Mouse (Mus musculus) MEL (cell line): ENCODE measurements around the gene Nprl3. TPM values are rescaled to one million over a fixed set of nuclear protein-coding genes. Genes with fewer than 3 reads are reported as not detected.

Experiments
- DNase-seq: peaks from one replicate; pipeline ENCODE4 v3.0.0; 2011; ENCODE audit warnings: low read depth, low spot score
- H3K27ac ChIP-seq: 2 replicates; pipeline ENCODE4 v1.5.1; 2012; ENCODE audit warnings: low read depth, mild to moderate bottlenecking, control low read depth, low read length, moderate library complexity; ENCODE audit not compliant: control insufficient read depth
- H3K27me3 ChIP-seq, 2 experiments: fragments of 150-350 bp in 1 of 2; sonication (generic) in 1 of 2; 2 replicates each; pipeline ENCODE4 v1.6.1; 2012; ENCODE audit warnings: low read length in 2 of 2, mild to moderate bottlenecking in 2 of 2, improper control_type of control experiment in 1 of 2, moderate library complexity in 1 of 2; ENCODE audit not compliant: insufficient read depth in 2 of 2, control insufficient read depth in 1 of 2
- H3K36me3 ChIP-seq, 2 experiments: 2 replicates each; pipeline ENCODE4 v1.6.1; 2012 to 2014; ENCODE audit warnings: low read length in 2 of 2, improper control_type of control experiment in 1 of 2, inconsistent platforms in 1 of 2, mild to moderate bottlenecking in 1 of 2; ENCODE audit not compliant: insufficient read depth in 2 of 2, control insufficient read depth in 1 of 2
- H3K4me1 ChIP-seq, 2 experiments: fragments of 150-350 bp in 1 of 2; sonication (generic) in 1 of 2; 2 replicates each; pipeline ENCODE4 v1.6.1; 2012; ENCODE audit warnings: low read length in 2 of 2, improper control_type of control experiment in 1 of 2, mild to moderate bottlenecking in 1 of 2; ENCODE audit not compliant: insufficient read depth in 2 of 2, control insufficient read depth in 1 of 2
- H3K4me3 ChIP-seq, 2 experiments: fragments of 150-350 bp in 1 of 2; sonication (generic) in 1 of 2; 2 replicates each; pipeline ENCODE4 v1.5.1; 2012; ENCODE audit warnings: low read depth in 2 of 2, low read length in 2 of 2, mild to moderate bottlenecking in 2 of 2, moderate library complexity in 2 of 2, control low read depth in 1 of 2, improper control_type of control experiment in 1 of 2; ENCODE audit not compliant: control insufficient read depth in 1 of 2, insufficient read depth in 1 of 2
- H3K79me2 ChIP-seq: 2 replicates; pipeline ENCODE4 v1.6.1; 2012; ENCODE audit warnings: mild to moderate bottlenecking, low read length, moderate library complexity; ENCODE audit not compliant: control insufficient read depth, poor library complexity, insufficient read depth
- H3K9ac ChIP-seq: 2 replicates; pipeline ENCODE4 v1.6.1; 2012; ENCODE audit warnings: low read depth, mild to moderate bottlenecking, control low read depth, low read length, moderate library complexity; ENCODE audit not compliant: control insufficient read depth, poor library complexity, severe bottlenecking
- H3K9me3 ChIP-seq: fragments of 150-350 bp; sonication (generic); replicated peaks from 2 replicates; pipeline ENCODE4 v1.6.1; 2012; ENCODE audit warnings: mild to moderate bottlenecking, low read length, improper control_type of control experiment, moderate library complexity; ENCODE audit not compliant: insufficient read depth
- JUND ChIP-seq: IDR thresholded peaks from 2 replicates; pipeline ENCODE4 v1.6.1; 2011; ENCODE audit warnings: low read depth, mild to moderate bottlenecking, improper control_type of control experiment, low read length
- TBP ChIP-seq: IDR thresholded peaks from 2 replicates; pipeline ENCODE4 v1.8.0; 2011; ENCODE audit warnings: low read depth, low read length, improper control_type of control experiment
- USF2 ChIP-seq, 2 experiments: IDR thresholded peaks; 2 replicates each; pipeline ENCODE4 v1.6.1; 2011 to 2012; ENCODE audit warnings: improper control_type of control experiment in 2 of 2, low read length in 2 of 2, borderline replicate concordance in 1 of 2, inconsistent platforms in 1 of 2, low read depth in 1 of 2, mild to moderate bottlenecking in 1 of 2; ENCODE audit not compliant: insufficient read depth in 1 of 2
- polyA plus RNA-seq, 2 experiments: library from polyadenylated mRNA; stranded (reverse) in 1 of 2; unstranded in 1 of 2; fragments of >175 nt in 1 of 2; fragments of >200 nt in 1 of 2; gene quantifications; 2 replicates each; pipeline versions ENCODE4 v1.2.1 to v1.2.4; 2012; ENCODE audit warnings: low replicate concordance in 2 of 2, low read depth in 1 of 2; ENCODE audit not compliant: insufficient read length in 2 of 2, insufficient read depth in 1 of 2, missing spikeins in 1 of 2
- total RNA-seq: library from RNA; depleted of rRNA; stranded (reverse); fragments of 300-350 nt; gene quantifications from 2 replicates; pipeline ENCODE4 v1.2.3, GENCODE M21; 2012; rRNA removed

Gene Nprl3
- total and polyA plus RNA-seq, 3 experiments: 14.1 to 18.4 TPM; not detected in 1

DNA sequence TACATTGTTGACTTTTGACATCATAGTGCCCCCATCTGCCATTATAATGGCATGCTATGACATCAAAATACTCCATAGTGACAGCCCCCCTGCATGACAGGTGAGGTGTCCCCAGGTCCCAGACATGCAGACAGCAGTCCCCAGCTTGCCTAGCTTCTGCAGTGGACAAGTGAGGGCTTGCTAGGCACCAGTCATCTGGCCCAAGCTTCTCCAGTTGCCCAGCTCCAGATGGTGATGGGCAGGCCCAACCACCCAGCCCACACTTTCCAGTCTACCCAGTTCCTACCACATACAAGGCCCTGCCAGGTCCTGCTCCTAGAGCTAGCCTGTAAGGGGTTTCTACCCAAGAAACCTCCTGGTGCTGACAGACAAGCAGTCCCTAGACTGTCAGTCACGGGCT lies 89.0 kb downstream of the Nprl3 start:
- Histone ChIP-seq H3K36me3 (no peaks in the 10 kb centered on the region), H3K4me1 (0 out of 4 replicates have a peak, but pooled peaks cover 0 to 2% of the 10 kb centered on the region in 2 experiments), H3K4me3 (no peak overlapping the region), H3K79me2 (no peaks in the 10 kb centered on the region), H3K9ac (no peak overlapping the region), H3K27me3 (no peaks in the 10 kb centered on the region), H3K9me3 (no peaks in the 10 kb centered on the region), H3K27ac (no peak overlapping the region)
- DNase-seq: no peak
- TF ChIP-seq JUND (no peak), TBP (no peak), USF2 (IDR thresholded peaks at IDR 0.05; ENCODE audit: borderline replicate concordance in 1 of 2, insufficient read depth in 1 of 2, low read depth in 1 of 2, low read length in 2 of 2) (no peak)

Other genes with a start within 250 kb of the Nprl3 start
- gene Il9r, start 67.4 kb downstream of the Nprl3 start, total RNA-seq: 76.5 and 83.8 TPM in 2 replicates
- gene Il9r, start 67.4 kb downstream of the Nprl3 start, polyA plus RNA-seq: 10 to 100 TPM in 1 of 2 experiments, not detected in 1; 56.9 TPM
- gene Snrnp25, start 62.3 kb downstream of the Nprl3 start, total RNA-seq: 148 and 158 TPM in 2 replicates
- gene Snrnp25, start 62.3 kb downstream of the Nprl3 start, polyA plus RNA-seq: 100 to 1,000 TPM in 1 of 2 experiments, not detected in 1; 130 TPM
- gene Rhbdf1, start 45.4 kb downstream of the Nprl3 start, total RNA-seq: 2.4 and 2.9 TPM in 2 replicates
- gene Rhbdf1, start 45.4 kb downstream of the Nprl3 start, polyA plus RNA-seq: 10 to 100 TPM in 1 of 2 experiments, not detected in 1; 14.3 TPM
- gene Mpg, start 41.2 kb downstream of the Nprl3 start, total RNA-seq: 41.2 and 43.2 TPM in 2 replicates
- 10 to 100 TPM in 1 of 2 experiments, not detected in 1; 42.0 TPM for gene Mpg, start 41.2 kb downstream of the Nprl3 start, polyA plus RNA-seq
- gene Hba-x, start 8.7 kb upstream of the Nprl3 start, total RNA-seq: not detected in 2 replicates
- gene Hba-x, start 8.7 kb upstream of the Nprl3 start, polyA plus RNA-seq: under 1 TPM in 1 of 2 experiments, not detected in 1; 0.13 TPM
- 211 and 272 TPM in 2 replicates for gene Hba-a1, start 15.8 kb upstream of the Nprl3 start, total RNA-seq
- gene Hba-a1, start 15.8 kb upstream of the Nprl3 start, polyA plus RNA-seq: 100 to 1,000 TPM; 313 to 334 TPM
- 2.3 and 2.5 TPM in 2 replicates for gene Hbq1b, start 19.3 kb upstream of the Nprl3 start, total RNA-seq
- 1 to 10 TPM in 1 of 2 experiments, not detected in 1; 6.5 TPM for gene Hbq1b, start 19.3 kb upstream of the Nprl3 start, polyA plus RNA-seq
- 130 and 202 TPM in 2 replicates for gene Hba-a2, start 28.8 kb upstream of the Nprl3 start, total RNA-seq
- 100 to 1,000 TPM; 313 to 432 TPM for gene Hba-a2, start 28.8 kb upstream of the Nprl3 start, polyA plus RNA-seq
- gene Hbq1a, start 32.4 kb upstream of the Nprl3 start, total RNA-seq: 0.46 TPM in 1 of 2 replicates, not detected in the other
- under 1 TPM in 1 of 2 experiments, not detected in 1; 0.29 TPM for gene Hbq1a, start 32.4 kb upstream of the Nprl3 start, polyA plus RNA-seq
- 9.6 and 10.0 TPM in 2 replicates for gene Sh3pxd2b, start 80.1 kb upstream of the Nprl3 start, total RNA-seq
- 10 to 100 TPM in 1 of 2 experiments, not detected in 1; 17.0 TPM for gene Sh3pxd2b, start 80.1 kb upstream of the Nprl3 start, polyA plus RNA-seq
- 22.4 and 25.7 TPM in 2 replicates for gene Ubtd2, start 187.7 kb upstream of the Nprl3 start, total RNA-seq
- gene Ubtd2, start 187.7 kb upstream of the Nprl3 start, polyA plus RNA-seq: 10 to 100 TPM in 1 of 2 experiments, not detected in 1; 28.7 TPM